Comparison of ENCODE assay signal across 8 mouse cellular contexts in the genomic region with DNA sequence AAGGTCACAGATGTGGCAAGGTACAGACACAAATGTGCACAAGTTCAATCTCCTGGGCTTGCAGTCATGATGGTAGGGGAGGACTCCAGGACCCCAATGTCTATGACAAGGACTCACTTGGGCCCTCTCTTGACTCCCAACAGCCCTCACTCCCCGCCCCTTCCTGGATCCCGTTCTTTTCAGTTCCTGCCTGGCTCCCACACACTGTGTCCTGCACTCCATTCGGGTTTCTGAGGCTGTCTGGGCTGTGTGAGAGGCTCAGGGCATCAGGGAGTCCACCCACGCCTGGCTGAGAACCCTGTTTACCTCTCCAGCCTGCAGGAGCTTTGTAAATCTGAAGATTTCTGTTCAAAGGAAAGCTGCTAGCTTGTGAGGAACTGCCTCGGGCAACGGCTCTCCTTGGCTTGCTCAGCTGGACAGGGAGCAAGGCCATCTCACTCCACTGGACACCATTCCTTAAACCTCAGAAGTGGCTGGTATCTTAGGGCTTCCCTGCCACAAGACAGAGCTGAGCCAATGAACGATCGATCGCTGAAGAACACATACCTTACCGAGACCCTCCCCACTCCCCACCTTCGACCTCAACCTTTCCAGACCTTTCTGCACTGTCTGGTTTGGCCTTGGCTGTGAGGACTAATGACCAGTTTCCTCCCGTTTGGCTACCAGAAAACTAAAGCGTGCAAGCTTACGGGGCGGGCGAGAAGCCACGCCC.
A peak's percentile ranks its signal among the peaks of the same experiment; 100 is the strongest.
DNase-seq lines count a peak whose midpoint lies in the region; ATAC-seq lines count a peak whose summit lies in the region.

No protein-coding gene starts in this region.

- DNase-seq in heart, postnatal 14 days: no peak
- DNase-seq in cerebellum, adult 8-10 months: peak; percentile 74
- peak; percentile 25 for DNase-seq in midbrain, embryonic 10.5 days (ENCODE audit: low spot score)
- no peak for DNase-seq in lung, postnatal 25 days (ENCODE audit: low spot score)
- DNase-seq in thymus, postnatal 14 days: no peak

- H3K4me1 ChIP-seq in heart, embryonic 15.5 days (replicated peaks): peaks cover 13% of the 10 kb centered on the region
- peaks cover 24% of the 10 kb centered on the region for H3K4me1 ChIP-seq in forebrain, embryonic 15.5 days
- peaks cover 20% of the 10 kb centered on the region for H3K4me1 ChIP-seq in midbrain, embryonic 10.5 days

- no peaks in the 10 kb centered on the region for H3K9me3 ChIP-seq in heart, embryonic 15.5 days (replicated peaks)
- H3K9me3 ChIP-seq in forebrain, embryonic 15.5 days: no peaks in the 10 kb centered on the region
- H3K9me3 ChIP-seq in midbrain, embryonic 10.5 days (replicated peaks): 0 out of 2 replicates have a peak, but pooled peaks cover 3% of the 10 kb centered on the region

- H3K27me3 ChIP-seq in heart, embryonic 15.5 days: peaks cover 29% of the 10 kb centered on the region
- no peaks in the 10 kb centered on the region for H3K27me3 ChIP-seq in forebrain, embryonic 15.5 days
- peaks cover 31% of the 10 kb centered on the region for H3K27me3 ChIP-seq in midbrain, embryonic 10.5 days (ENCODE audit: low read depth, poor library complexity, severe bottlenecking)

- no peak overlapping the region for H3K27ac ChIP-seq in heart, embryonic 15.5 days
- peak overlapping the region; percentile 74 for H3K27ac ChIP-seq in forebrain, embryonic 15.5 days (replicated peaks)
- no peak overlapping the region for H3K27ac ChIP-seq in midbrain, embryonic 10.5 days (replicated peaks)

- H3K4me3 ChIP-seq in heart, embryonic 15.5 days: peak overlapping the region; percentile 26; the same call in 1 of the 2 replicates
- peak overlapping the region; percentile 26 for H3K4me3 ChIP-seq in forebrain, embryonic 15.5 days
- H3K4me3 ChIP-seq in midbrain, embryonic 10.5 days: peak overlapping the region; percentile 36

- H3K36me3 ChIP-seq in heart, embryonic 15.5 days: no peaks in the 10 kb centered on the region
- H3K36me3 ChIP-seq in forebrain, embryonic 15.5 days: no peaks in the 10 kb centered on the region
- no peaks in the 10 kb centered on the region for H3K36me3 ChIP-seq in midbrain, embryonic 10.5 days

- ATAC-seq in heart, embryonic 15.5 days (replicated peaks; ENCODE audit: insufficient number of reproducible peaks, insufficient read depth, low FRiP score, low read depth): no peak
- peak; percentile 68 for ATAC-seq in forebrain, embryonic 15.5 days (replicated peaks)
- ATAC-seq in activated CD4-positive, CD25-positive, alpha-beta regulatory T cell, adult 4 months: no peak

- intact Hi-C loops in heart, postnatal 14 days (cut with DNase I): no loop called here

- no peak overlapping the region for H3K9ac ChIP-seq in heart, embryonic 15.5 days
- H3K9ac ChIP-seq in forebrain, embryonic 15.5 days (replicated peaks): 0 out of 2 replicates have a peak overlapping the region, but pooled peaks have one; percentile 10

- peak overlapping the region; percentile 49 for H3K4me2 ChIP-seq in heart, embryonic 15.5 days
- peak overlapping the region; percentile 45 for H3K4me2 ChIP-seq in forebrain, embryonic 15.5 days (replicated peaks)

- 12% methylated on average over 17 of the region's 17 CpGs for WGBS in heart, embryonic 15.5 days
- 10% methylated on average over 17 of the region's 17 CpGs for WGBS in forebrain, embryonic 15.5 days
- WGBS in midbrain, embryonic 10.5 days: 17% methylated on average over 17 of the region's 17 CpGs

Comparison
In these comparisons a context has a peak if more than half of its experiments do, and no peak if none do; other contexts are left out.
1. DNase-seq: peak in cerebellum, adult 8-10 months (single experiment) and midbrain, embryonic 10.5 days (single experiment); none in heart, postnatal 14 days (0 of 2), lung, postnatal 25 days (single experiment) and thymus, postnatal 14 days (single experiment).
2. Peak in every context shown above with its lines, with median percentiles within 50 percentile points of each other: H3K4me3 ChIP-seq.